Mouse (Mus musculus): ENCODE measurements around the gene Ppp4c.

The Ppp4c gene

DNA sequence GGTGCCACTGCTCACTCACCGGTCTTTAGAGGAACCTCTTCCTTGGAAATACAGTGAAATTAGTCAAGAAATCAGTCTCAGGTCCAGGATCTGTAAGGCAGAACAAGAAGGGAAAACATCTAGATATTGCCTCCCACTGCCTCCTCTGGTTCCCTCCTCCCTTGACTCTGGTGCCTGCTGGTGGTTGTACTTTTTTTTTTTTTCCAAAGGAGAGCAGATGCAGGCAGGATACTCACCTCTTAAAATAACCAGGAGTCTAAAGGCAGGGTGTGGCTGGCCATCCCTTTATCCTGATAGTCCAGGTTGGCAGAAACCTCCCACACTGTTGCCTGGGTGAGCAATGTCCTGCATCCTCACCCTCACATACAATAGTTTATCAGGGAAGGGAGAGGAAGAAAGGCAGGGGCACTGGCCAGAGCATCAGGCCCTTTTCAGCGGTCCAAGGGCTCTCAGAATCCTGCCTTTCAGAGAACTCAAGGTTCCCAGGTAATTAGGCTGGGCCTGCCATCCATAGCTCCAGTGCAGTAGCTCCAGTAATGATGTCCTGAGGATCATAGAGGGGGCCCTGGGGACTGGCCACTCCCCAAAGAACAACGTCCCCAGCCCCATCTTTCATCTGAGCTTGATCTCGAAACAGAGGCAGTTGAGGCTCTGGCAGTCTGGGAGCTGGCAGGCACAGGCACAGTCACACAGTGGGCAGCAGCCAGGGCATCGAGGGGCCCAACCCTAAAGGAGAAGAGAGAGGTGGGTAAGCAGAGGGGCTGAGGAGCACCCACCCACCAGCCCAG, 8.2 kb upstream of the Ppp4c start:
- DNase-seq: no peak

DNA sequence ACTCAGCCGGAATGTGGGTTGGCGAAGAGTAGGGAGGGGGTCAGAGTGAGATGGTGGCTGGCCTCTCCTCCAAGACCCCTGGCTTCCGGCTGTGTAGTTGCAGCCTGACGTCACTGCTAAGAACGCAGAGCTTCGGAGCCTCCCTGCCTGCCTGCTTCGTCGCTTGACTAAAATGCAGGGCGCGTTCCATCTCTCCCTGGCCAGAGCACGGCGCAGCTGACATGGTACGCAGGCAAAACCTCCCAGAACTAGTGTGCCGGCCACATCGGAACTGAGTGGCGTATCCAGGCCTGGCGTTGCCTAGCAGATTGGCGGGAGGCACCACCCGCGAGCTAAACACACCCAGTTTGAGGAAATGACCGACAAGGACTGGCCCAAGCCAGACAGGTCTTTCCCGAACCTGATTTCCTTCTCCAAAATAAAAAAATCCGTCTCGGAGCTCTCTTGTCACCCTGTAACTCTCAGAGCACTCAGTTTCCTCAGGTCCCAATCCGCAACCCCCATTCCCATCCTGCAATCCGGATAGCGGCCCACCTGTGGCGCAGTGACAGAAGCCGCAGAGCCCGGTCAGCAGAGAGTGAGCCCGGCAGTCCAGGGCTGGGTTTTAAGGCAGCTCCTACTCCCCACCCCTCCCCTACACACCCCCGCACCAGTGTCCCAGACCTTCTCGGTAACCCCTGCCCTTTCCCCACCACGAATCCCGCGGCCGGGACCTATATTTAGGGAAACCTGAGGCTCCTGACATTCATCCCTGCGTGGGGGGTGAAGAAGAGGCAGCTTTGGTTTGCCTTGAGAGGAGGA, 7.4 kb upstream of the Ppp4c start:
- no peak for DNase-seq

DNA sequence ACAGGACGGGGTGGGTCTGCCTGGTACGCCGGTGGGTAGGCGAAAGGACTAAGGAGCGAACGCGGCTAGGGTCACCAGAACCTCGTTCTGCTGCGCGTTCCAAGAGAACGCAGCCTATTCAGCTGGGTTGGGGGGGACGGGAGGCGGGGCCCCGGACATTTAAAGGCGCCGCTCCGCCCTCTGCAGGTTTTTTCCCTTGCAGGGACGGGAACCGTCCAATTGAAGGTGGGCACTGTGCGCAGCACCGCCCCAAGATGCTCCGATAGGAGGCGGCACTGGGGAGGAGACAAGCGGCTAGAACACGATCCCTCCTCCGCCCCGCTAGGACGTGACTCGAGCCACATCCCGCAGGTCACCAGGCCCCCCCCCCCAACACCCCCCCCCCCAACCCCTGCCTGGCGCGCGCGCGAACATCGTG, 6.8 kb upstream of the Ppp4c start:
- peak; percentile 98 for DNase-seq

DNA sequence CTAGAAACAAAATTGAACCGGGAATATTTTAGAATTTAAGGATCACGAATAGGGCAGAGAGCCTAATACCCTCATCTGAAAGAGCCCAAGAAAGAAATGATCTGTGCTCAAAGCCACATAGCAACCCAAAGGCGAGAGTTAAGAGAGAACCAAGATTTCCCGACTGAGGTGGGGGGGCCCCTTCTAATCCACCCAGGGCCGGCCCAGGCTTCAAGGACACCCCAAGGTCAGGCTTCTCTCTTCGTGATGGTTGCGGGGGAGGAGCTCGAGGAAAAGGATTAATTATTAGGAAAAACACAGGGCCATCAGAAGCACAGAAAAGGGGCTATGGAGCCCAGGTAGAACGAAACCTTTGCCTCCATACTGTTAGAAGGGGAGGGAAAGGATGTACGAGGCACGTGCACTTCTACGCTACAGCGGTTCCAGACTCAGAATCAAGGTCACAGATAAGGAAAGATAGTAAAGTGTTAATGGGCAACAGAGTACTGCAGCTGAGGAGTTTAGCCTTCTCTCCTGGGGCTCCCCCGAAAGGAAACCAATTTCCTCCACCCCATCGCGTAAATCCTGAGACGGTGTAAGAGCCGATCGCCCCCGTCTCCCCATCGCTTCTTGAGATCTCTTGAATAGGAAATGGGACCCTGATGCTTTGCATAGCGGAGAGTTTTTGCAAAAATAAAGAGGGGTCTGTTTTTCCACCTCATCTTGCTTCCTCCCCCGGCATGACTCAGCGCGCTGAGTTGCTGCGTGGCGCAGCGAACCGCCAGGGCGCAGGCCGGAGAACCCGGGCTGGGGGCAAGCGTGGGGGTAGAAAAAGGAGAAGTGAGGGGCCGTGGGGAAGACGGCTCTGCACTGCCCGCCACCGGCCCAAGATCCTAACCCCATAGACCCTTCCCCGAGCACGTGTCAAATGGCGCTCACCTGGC, 6.1 kb upstream of the Ppp4c start:
- no peak for DNase-seq

DNA sequence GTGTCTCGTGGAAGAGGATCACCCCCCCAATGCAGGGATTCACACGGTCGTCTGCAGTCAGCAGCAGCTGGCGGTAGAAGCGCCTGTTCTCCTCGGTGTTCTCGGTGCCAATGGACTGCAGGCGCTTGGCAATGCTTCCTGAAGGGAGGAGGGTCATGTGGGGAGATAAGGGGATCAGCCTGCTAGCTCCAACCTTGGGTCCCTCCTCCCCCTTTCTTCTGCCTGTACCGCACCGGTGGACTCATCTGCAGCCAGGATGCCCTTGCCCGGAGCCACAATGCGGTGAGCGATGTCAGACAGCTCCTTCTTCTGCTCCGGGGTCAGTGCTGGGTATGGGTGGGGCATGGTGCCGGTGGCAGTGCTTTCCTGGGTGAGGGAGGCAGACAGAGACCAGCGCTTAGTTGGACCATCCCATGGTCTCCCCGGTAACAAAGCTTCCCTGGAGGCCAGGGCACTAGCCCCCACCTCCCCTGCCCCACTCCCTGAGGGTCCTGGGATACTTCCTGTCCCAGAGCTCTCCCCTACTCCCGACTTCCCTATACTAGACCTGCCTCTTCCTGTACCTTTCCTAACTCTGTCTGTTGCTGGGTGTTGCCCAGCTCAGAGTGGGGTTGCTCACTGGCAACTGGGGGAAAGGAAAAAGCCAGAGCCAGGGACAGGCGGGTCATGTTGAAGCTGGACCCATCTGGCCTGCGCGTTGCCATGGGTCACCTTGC, 5.3 kb upstream of the Ppp4c start, which contains the start of gene Fam57b:
TSS of gene Fam57b (plus strand) at position 258 of the 716 bp plus-strand sequence.
- DNase-seq: no peak

DNA sequence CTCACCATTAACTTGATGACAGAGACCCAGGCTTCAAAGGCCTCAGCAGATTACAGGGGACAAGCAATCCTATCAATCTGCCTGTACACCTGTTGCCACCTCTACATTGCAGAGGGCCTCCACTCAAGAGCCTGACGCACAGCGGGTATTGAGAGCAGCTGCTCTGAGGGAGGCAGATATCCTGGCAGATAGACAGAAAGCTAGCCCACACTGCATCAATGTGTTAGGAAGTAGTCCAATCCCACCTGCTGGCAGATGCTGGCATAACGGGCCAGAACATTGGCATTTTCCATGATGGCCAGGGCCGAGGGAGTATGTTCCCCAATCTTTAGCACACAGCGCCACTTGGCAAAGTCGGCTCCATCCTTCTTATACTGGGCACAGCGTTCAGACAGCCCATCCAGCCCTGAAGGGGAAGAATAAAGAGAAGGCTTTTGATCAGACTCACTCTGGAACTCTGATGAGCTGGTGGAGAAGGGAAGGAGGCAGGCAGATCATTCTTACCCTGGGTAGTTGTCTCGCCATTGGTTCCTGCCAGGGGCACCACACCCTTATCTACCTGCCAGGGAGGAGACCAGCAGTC, 4.1 kb upstream of the Ppp4c start:
- DNase-seq: no peak

DNA sequence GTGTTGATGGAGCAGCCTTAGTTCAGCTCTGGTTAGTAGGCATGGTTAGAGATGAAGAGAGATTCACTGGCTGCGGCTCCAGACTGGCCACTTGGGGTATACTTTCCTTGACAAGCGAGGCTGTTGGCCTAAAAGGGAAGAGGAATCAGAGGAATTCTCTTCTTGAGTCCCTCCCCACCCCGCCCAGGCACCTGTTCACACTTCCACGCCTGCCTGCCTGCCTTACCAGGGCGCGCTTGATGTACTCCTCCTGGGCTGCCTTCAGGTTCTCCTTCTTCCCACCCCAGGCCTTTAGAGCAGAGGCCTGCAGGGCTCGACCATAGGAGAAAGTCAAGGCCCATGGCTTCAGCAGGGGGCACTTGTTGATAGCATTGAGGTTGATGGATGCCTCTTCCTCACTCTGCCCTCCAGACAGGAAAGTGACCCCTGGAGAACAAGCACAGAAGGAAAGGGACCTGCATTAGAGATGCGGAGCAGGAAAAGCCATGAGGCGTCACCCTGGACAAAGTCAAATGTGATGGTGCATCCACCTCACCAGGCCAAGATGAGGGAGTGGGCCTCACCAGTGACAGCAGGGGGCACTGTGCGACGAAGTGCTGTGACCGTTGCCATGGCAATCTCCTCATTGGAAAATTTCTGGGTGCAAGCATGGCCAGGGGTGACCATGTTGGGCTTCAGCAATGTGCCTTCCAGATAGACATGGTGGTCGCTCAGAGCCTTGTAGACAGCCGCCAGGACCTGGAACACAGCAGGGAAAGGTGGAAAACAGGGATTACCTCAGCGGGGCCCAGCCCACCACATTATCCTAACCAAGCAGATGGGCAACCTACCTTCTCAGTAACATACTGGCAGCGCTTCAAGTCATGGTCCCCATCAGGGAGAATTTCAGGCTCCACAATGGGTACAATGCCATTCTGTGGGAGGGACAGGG, 3.4 kb upstream of the Ppp4c start:
- DNase-seq: no peak

DNA sequence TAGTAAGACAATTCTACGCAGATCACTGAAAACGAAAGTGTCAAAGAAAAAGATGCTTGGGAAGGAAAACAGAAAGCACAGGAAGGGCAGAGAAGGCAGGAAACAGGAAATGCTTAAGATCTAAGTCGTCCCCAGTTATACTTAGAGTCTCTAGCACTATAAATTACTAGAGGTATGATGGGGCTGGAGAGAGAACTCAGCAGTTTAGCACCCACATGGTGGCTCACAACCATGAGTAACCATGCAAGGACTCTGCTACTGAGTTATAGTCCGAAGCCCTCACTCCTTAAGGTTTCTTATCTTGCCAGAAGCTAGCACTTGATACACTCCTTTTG, 1.9 kb upstream of the Ppp4c start:
- no peak for DNase-seq

DNA sequence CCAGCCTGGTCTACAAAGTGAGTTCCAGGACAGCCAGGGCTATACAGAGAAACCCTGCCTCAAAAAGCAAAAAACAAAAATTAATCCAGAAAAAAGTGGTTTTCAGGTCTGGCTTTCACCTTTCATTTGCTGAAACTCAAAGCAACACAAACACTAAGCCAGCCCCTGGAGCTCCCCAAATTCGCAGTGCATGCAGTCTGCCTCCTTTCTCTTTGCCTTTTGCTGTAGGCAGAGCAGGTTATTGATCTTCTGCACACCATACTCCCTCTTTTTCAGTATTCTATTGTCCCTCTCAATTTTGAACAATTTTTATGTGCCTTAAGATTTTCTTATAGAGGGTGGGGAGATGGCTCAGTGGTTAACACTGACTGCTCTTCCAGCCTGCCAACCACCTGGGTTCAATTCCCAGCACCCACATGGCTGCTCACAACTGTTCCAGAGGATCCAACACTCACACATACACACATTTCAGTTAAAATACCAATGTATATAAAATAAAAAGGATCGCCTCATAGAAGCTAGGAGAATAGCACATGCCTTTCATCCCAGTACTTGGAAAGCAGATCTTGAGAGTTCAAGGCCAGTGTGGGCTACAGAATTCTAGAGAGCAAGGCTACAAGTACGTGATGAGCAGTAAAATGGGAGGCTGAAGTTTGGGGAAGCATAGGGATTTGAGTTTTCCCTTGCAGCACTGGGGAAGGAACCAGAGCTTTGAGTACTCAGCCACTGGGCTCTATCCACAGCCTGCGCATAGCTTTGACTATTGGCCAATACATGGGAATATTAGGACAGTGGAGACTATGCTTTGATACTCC, 1.4 kb upstream of the Ppp4c start:
- no peak for DNase-seq

DNA sequence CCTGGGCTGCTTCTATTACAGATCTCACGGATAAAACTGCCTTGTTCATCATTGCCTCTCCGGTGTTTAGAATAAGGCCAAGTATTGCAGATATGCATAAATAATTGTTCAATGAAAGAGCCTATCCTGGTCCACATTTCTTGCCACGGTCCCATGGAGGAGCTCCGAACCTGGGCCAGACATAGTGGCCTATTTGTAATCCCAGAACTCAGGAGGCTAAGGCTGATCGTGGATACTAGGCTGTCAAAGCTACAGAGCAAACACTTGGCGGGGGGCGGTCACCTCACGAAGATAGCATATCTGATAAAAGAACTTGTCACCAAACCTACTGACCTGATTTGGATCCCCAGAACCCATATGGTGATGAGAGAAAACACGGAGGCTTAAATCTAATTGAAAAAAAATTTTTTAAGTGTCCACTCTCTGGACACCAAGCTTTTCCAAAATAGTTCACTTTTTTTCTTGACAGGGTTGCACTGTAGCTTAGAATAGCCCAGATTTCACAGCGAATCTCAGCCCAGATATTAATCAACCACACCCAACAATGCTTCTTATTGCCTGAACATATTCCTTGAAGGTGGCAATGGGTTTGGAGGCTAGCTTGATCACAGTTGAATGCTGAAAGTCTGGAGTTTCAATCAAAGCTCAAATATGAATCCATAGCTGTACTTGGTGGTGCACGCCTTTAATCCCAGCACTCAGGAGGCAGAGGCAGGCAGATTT, 586 bp upstream of the Ppp4c start:
- no peak for DNase-seq

DNA sequence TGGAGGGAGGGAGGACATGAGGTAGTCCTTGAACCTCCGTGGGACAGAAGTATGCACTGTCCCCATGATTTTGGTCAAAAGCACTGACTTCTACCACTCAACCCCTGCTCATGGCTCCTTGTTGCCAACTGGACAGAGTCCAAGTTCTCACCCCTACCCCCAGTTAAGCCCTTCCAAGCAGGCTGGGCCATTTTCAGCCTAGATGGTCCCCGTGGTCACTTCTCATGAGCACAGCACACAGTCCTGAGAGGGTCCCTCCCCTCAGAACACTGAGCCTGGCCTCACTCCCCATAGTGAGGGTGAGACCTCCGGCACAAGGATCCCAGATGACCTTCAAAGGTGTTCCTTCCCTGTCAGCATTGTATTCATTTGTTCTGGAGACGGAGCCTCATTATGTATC, 3.2 kb downstream of the Ppp4c start:
- no peak for DNase-seq

DNA sequence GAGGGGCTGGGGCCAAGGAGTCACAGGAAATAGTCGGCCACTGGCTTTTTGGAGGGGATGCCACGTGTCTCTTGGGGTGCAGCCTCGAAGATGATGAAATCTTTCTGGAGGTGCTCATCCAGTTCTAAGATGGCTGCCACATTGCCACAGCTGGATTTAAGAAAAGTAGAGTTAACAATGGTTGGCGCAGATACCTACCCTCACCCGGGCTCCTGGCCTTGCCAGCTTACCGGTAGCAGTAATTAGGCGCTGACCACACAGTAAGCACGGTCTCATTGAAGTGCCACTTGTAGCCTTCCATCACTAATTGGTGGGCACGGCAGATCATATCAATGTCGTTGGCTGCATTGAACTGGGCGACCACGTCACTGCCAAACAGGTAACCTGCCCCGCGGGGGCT, 6.2 kb downstream of the Ppp4c start:
- DNase-seq: no peak

DNA sequence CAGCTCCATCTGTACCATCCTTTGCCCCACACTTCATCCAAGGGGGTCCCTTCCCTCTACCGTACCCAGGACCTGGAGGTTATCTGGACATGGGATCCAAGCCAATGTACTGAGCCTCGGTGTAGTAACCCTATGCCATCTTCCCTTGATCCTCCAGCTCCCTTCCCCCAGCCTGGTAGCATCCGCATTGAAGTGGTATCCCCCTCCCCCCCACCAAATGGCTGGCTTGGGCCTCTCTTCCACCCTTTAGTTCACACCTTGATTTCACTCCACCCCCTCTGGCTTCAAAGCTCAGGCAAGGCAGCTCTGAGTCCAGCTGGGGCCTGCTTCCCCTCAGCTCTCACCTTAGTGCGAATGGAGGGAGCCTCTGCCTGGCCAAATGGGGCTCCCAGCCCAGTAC, 7.2 kb downstream of the Ppp4c start:
- no peak for DNase-seq

DNA sequence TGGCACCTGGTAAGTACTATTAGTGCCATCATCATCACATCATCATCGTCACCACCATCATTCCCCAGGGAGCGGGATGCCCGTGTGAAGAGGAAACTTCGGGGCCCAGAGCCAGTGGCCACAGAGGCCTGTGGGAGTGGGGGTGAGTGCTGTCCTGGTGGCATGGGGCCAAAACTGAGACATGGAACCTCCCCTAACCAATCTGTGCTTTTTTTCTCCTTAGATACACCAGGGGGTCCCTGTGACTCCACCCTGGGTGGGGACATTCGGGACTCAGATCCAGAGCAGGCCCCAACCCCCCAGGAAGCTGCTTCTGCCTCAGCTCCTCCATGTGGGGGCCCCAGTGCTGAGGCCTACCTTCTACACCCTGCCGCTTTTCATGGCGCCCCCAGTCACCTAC, 7.8 kb downstream of the Ppp4c start:
- DNase-seq: no peak

DNA sequence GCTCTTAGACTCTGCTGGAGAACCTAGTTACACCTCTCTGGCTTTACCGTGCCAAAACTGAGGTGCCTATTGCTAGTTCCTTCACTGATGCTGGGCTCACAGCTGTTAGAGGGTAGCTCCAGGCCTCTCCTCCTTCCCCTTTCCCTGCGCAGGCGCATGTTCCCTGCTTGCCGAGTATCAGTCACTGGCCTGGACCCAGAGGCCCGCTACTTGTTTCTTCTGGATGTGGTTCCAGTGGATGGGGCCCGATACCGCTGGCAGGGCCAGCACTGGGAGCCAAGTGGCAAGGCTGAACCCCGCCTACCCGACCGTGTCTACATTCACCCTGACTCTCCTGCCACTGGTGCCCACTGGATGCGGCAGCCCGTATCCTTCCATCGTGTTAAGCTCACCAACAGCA, 9.6 kb downstream of the Ppp4c start:
- DNase-seq: no peak

DNA sequence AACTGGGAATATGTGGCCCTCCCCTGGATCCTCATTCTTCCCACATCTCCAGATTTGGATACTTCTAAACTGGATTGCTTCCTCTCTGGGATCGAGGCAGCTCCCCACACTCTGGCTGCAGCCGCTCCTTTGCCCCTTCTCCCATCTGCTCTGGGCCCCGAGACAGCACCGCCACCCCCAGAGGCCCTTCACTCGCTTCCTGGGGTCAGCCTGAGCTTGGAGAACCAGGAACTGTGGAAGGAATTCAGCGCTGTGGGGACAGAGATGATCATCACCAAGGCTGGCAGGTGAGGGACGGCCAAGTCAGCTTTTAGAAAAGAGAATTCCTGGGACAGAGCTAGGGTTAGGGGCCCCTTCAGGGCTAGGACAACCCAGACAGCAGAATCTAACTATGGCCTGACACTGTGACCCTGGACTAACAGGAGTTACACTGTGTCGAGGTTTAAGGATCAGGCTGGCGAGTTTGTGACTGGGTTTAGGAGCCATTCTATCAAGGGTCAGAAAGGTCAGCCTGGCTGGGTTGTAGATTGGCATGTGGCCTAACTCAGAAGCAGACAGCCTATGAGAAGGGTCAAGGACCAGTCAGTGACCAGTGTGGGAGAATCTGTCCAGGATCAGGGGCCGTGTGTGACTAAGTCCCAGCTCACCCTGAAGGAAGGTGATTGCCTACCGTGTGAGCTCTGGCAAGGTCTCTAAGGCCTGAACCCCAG, 10.5 kb downstream of the Ppp4c start:
- no peak for DNase-seq

DNA sequence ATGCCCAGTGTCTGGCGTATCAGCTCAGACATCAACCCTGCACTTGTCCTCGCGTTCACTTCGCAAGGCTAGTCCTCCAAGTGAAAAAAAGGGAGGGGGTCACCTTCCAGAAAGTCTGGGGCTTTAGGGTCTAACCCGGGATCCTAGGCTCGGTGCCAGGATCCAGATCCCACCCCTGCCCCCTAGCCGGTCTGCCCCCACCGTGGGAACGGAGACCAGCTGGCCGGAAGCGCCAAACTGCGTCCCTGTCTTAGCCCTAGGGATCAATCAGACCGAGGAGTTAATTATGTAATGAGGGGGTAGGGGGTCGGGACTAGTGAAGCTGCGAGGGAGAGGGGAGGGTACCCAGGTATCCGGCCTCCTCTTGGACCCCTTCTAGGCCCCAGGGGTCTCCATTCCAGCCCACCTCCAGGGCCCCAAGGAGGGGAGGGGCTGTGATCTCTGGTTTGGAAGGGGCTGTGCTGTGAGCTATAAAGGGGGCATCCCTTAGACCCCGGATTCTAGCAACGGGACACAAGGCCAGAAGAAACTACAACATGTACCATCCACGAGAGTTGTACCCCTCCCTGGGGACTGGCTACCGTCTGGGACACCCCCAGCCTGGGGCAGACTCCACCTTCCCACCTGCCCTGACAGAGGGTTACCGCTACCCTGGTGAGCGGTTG, 11.2 kb downstream of the Ppp4c start, which contains the start of gene Tbx6:
TSS of gene Tbx6 (plus strand) at position 513 of the 665 bp plus-strand sequence.
- DNase-seq: peak; percentile 47
